Mouse (Mus musculus) G1E (cell line): Measurements from ENCODE around the gene Angptl8.

Experiments
- CTCF ChIP-seq: IDR thresholded peaks from 2 replicates; pipeline ENCODE4 v1.5.1; 2012; ENCODE audit warnings: low read depth, low read length, inconsistent platforms, mixed read lengths
- POLR2AphosphoS5 ChIP-seq: IDR thresholded peaks from 2 replicates; pipeline ENCODE4 v1.6.1; 2012; ENCODE audit warnings: low read depth, low read length, inconsistent platforms; ENCODE audit not compliant: insufficient replicate concordance
- TAL1 ChIP-seq: conservative IDR thresholded peaks from 2 replicates; pipeline ENCODE4 v1.6.1; 2012; ENCODE audit warnings: low read depth, low read length, inconsistent platforms, mixed read lengths

DNA sequence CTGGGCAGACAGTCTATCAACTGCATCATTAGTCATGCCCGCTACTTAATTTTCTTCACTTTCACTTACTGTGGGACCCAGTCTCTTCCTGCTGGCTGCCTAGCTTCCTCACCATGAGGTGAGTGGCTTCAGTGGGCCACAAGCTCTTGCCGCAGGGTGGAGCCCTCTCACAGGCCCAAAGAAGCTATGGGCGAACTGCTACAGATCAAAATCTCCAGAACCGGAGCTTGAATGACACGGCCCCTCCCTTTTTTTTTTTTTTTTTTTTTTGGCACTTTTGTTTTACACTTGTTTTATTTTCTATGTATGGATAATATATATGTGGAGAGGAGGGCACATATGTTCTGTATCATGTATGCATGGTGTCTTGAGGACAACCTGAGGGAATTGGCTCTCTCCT lies 24.1 kb upstream of the Angptl8 start:
- TF ChIP-seq CTCF, result no peak
- no peak for TF ChIP-seq TAL1
- no peak for TF ChIP-seq POLR2AphosphoS5
